Mouse (Mus musculus): Measurements from ENCODE around the gene Atg2b.
A peak's percentile ranks its signal among the peaks of the same experiment; 100 is the strongest.

Atg2b gene

GRCm38 (mm10) chr12:105685001-105685691 lies at the start of gene Atg2b:
TSS of gene Atg2b (minus strand) at chr12:105685211.
- DNase-seq: peak; percentile 97

DNA sequence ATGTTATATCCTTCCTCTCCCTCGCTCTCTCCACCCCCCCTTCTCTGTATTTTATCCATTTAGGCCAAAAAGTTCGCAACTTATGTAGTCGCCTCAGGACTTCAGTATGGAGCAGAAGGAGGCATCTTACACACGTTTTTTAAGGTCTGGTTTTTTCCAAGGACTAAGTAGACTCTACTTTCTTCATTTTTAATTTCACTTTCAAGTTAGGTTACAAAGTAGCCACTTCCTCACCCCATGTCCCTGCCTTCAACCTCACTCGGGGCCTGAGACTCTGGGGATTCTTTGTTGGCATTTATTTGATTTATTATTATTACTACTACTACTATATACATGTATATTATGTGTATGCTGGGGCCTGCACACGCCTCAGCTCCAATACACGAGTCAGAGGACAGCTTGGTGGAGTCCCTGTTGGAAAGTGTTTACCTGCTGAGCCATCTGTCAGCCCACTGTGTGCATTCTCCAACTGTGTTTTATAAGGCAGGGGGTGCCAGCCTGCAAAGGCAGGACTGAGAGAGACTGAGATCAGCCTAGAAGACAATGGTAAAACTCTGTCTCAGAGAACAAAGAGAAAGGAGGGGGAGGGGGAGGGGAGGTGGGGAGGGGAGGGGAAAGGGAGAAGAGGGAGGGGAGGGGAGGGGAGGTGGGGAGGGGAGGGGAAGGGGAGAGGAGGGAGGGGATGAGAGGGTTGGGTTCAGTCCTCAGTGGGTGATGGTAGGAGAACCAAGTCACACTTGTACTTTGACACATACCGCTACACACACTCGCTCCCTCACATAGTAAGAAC lies 48.6 kb upstream of the Atg2b start:
- no peak for DNase-seq

DNA sequence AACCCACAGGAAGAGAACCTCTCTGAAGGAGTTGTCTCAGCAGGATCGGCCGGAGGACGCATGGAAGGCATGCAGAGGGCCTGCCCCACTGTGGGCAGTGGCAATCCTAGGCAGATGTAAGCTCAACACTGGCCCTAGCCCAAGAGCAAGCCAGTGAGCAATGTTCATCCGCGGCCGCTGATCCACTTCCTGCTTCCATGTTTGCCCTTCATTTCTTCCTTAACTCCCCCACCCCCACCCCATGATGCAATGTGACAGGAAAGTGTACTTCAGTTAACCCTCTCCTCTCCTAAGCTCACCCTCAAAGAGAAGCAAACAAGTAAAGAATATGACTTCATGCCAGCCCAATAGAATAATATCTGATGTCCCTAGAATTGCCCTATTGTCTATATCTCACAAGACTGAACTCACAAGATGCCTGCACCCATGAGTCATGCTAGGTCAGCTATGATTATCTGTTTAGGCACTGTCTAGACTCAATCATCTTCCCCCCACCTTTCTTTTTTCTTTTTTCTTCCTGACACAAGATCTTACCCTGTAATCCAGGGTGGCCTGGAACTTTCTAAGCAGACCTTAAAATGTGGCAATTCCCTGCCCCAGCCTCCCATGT lies 45.9 kb upstream of the Atg2b start:
- no peak for DNase-seq

- peak; percentile 57 for DNase-seq
These were observed 43.0 kb upstream of the Atg2b start for GRCm38 (mm10) chr12:105727964-105728363.

DNA sequence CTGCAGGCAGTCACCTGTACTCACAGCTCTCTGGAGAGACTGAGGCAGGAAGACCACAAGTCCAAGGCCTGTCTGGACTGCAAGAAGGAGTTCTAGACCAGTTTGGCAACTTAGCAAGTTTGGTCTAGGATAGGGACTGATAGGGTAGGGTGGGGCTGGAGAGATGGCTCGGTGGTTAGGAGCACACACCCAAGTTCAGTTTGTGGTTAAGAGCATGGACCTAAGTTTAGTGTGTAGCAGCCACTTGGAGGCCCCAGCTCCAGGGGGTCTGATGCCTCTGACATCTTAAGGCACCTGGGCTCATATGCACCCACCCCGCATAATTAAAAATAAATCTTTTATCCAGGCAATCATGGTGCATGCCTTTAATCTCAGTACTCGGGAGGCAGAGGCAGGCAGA lies 42.3 kb upstream of the Atg2b start:
- DNase-seq: peak; percentile 66

GRCm38 (mm10) chr12:105725736-105726135 lies 40.7 kb upstream of the Atg2b start:
- DNase-seq: no peak

DNA sequence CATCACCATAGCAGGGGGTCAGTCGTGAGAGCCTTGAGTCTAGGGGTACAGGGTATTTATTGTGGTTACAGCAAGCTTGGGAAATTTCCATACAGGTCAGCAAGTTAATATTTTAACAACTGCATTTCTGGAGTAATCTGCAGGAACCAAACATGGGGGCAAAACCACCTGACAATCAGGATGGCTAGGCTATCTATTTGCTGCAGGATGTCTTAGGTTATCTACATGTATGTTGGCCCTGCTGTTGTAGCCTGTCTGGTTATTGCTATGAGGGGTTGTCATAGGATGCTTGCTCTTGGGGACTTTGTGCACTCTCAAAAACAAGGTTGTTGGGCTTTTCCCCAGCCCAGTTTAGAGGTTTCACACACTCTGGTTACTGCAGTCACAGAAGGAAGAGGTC lies 39.6 kb upstream of the Atg2b start:
- peak; percentile 22 for DNase-seq

DNA sequence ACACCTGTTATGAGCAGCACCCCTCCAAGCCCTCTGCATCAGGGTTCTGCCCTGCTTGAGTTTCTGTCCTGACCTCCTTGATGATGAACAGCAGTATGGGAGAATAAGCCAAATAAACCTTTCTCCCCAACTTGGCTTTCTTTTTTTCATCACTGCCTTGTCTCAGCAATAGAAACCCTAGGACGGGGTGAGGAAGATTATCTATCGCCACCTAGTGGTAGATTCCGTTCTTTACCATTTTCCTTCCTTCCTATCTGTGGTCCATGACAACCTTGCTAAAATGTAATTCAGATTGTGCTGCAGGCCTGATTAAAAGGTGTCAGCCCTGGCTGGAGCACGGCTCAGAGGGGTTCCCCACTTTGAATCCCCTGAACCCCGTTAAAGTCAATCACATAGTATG lies 37.6 kb upstream of the Atg2b start:
- no peak for DNase-seq

GRCm38 (mm10) chr12:105721452-105722132 lies 36.6 kb upstream of the Atg2b start:
- DNase-seq: no peak

GRCm38 (mm10) chr12:105720196-105720595 lies 35.2 kb upstream of the Atg2b start:
- no peak for DNase-seq

DNA sequence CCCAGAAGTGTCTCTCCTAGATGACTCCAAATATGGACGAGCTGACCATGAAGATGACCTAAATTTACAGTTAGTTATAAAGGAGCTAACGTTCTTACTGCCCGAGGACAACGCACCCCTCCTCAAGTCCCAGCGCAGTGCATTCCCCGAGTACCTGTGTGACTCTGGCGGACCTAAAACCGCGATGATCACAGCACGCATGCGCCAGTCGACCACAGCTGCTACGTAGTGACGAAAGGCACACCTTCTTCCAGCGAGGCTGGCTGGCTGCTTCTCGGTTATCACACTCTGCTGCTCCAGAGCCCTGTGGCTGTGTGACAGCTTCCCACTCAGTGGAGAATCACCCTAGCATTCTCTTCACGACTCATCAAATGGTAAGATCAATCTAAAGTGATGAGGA lies 33.6 kb upstream of the Atg2b start:
- peak; percentile 75 for DNase-seq

DNA sequence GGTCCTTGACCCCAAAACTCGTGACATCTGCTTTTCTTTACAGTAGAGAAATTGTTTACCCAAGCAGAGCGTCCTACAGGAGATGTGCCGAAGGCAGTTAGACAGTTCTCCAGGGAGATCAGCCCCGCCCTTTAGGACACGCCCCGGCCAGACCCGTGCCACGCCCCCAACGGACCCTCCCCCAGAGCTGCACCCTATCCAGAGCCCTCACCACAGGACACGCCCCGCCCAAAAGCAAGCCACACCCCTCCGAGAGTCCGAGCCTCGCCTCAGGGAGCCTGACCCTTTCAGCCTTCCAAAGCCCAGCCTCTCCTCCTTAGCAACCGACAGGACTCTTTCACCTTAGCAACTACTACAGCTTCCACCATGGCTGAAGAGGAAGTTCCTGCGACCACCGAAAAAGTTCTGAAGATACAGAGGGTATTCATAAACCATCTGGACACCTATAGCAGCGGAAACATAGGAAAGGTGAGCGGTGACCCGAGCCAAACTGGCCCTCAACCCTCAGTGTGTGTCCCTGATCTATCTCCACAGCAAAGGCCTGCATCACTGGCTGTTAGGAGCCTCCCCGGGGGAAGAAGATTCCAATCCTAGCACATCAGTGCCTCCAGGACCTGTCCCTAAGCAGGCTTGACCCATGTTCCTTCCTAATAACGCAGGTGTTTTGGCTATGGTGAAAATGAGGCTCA lies 20.9 kb upstream of the Atg2b start, which contains the start of gene Ak7:
Ak7 (plus strand) TSS at position 178 of the 689 bp plus-strand sequence.
- peak; percentile 97 for DNase-seq

GRCm38 (mm10) chr12:105700433-105700832 lies 15.4 kb upstream of the Atg2b start:
- DNase-seq: no peak

GRCm38 (mm10) chr12:105697104-105697780 lies 12.2 kb upstream of the Atg2b start:
- DNase-seq: no peak

- no peak for DNase-seq
These were observed 10.8 kb upstream of the Atg2b start for GRCm38 (mm10) chr12:105695848-105696247.

GRCm38 (mm10) chr12:105694021-105694420 lies 9.0 kb upstream of the Atg2b start:
- DNase-seq: no peak

- DNase-seq: no peak
These were observed 4.4 kb upstream of the Atg2b start for GRCm38 (mm10) chr12:105689435-105689834.

DNA sequence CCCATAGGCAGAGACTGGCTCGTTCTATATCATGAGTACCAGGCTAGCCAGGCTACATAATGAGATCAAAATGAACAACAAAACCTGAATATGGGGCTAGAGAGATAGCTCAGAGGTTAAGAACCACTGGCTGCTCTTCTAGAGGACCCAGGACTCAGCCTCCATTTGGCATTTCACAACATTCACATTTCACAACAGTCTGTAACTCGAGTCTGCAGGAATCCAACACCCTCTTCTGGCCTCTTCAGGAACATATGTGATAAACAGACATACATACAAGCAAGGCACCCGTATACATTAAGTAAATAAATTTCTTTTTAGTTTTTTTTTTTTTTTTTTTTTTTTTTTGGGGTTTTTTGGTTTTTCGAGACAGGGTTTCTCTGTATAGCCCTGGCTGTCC lies 3.5 kb upstream of the Atg2b start:
- no peak for DNase-seq

DNA sequence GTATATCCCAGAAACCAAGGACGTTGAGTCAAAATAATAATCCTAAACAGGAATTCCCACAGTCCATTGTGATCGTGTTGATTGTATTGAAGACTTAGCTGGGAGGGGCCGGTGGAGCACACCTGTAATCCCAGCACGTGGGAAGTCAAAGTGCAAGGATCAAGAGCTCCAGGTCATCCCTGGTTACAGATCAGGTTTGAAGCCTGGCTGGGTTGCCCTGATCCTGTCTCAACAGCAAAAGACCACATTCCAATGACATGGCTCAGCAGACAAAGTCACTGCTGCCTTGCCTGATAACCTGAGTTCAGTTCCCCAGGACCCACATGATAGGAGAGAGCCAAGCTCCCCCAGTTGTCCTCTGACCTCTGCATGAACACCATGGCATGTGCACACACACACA lies 2.4 kb upstream of the Atg2b start:
- no peak for DNase-seq

- DNase-seq: no peak
These were observed 1.8 kb upstream of the Atg2b start for GRCm38 (mm10) chr12:105686791-105687190.

GRCm38 (mm10) chr12:105683933-105684901 lies 794 bp downstream of the Atg2b start, which contains the start of gene Gskip:
TSS of gene Gskip (plus strand) at chr12:105684829.
- DNase-seq: peak; percentile 71
